In genomic region chr13:20516096-20516495, GRCm38 (mm10) we compare ENCODE assay signal across 25 mouse cellular contexts.
"Had no signal": no experiment of that assay in that cellular context is flagged by ENCODE, and none has a peak within 500 bp of the region (broad histone marks: within the 10 kb centered on the region; RNA-seq: fewer than 3 reads in every experiment).

No protein-coding gene starts in this region.

- H3K9me3 ChIP-seq: heart, embryonic 13.5 days; heart, embryonic 15.5 days; hindbrain, embryonic 13.5 days; hindbrain, embryonic 15.5 days; kidney, embryonic 15.5 days; limb, embryonic 13.5 days; limb, embryonic 15.5 days; liver, embryonic 12.5 days had no signal

- H3K9ac ChIP-seq: heart, embryonic 13.5 days; heart, embryonic 15.5 days; hindbrain, embryonic 13.5 days; hindbrain, embryonic 15.5 days; kidney, embryonic 15.5 days; limb, embryonic 13.5 days; limb, embryonic 15.5 days; liver, embryonic 12.5 days; liver, embryonic 14.5 days had no signal

- H3K27ac ChIP-seq: heart, adult 2 months; heart, embryonic 13.5 days; heart, embryonic 15.5 days; hindbrain, embryonic 13.5 days; hindbrain, embryonic 15.5 days; hindbrain, postnatal 0 days; kidney, embryonic 15.5 days; kidney, postnatal 0 days; left cerebral cortex, adult 2 months; limb, embryonic 13.5 days; limb, embryonic 15.5 days; liver, embryonic 12.5 days; liver, embryonic 14.5 days had no signal

- DNase-seq: gastrocnemius, postnatal 14 days; gastrocnemius, postnatal 36 days; heart, adult 11 months; heart, adult 2 months; heart, postnatal 14 days; heart, postnatal 36 days; kidney, adult 11 months; kidney, adult 8-10 months; kidney, postnatal 14 days; layer of hippocampus, adult 9-11 months; layer of hippocampus, postnatal 36 days had no signal

- H3K4me1 ChIP-seq: heart, embryonic 15.5 days; limb, embryonic 13.5 days; limb, embryonic 15.5 days; liver, embryonic 12.5 days had no signal

- H3K4me2 ChIP-seq: heart, embryonic 11.5 days; heart, embryonic 13.5 days; heart, embryonic 15.5 days; hindbrain, embryonic 13.5 days; hindbrain, embryonic 15.5 days; kidney, embryonic 15.5 days; limb, embryonic 13.5 days; limb, embryonic 15.5 days; liver, embryonic 12.5 days had no signal

- H3K27me3 ChIP-seq: heart, embryonic 13.5 days; heart, embryonic 15.5 days; hindbrain, embryonic 13.5 days; hindbrain, embryonic 15.5 days; kidney, embryonic 15.5 days; limb, embryonic 13.5 days; limb, embryonic 15.5 days; liver, embryonic 12.5 days had no signal

- H3K36me3 ChIP-seq: heart, embryonic 13.5 days; heart, embryonic 15.5 days; hindbrain, embryonic 13.5 days; hindbrain, embryonic 15.5 days; kidney, embryonic 15.5 days; limb, embryonic 13.5 days; limb, embryonic 15.5 days; liver, embryonic 12.5 days had no signal

- H3K4me3 ChIP-seq: heart, adult 2 months; heart, embryonic 13.5 days; heart, embryonic 15.5 days; hindbrain, embryonic 13.5 days; hindbrain, embryonic 15.5 days; kidney, embryonic 15.5 days; left cerebral cortex, adult 2 months; limb, embryonic 13.5 days; limb, embryonic 15.5 days; liver, embryonic 12.5 days had no signal

- ATAC-seq: hindbrain, postnatal 0 days; intestine, embryonic 16.5 days; liver, embryonic 12.5 days had no signal
